Mouse (Mus musculus) intestine, embryonic 14.5 days (tissue): ENCODE measurements around the gene Srgap3. TPM values are rescaled to one million over a fixed set of nuclear protein-coding genes. Genes with fewer than 3 reads are reported as not detected.

Experiments used
- ATAC-seq: fragments of 200-750 bp; cut with Nextera tagmentation; replicated peaks from 2 replicates; pipeline ENCODE4 v1.8.0; 2017; ENCODE audit warnings: low read depth, moderate number of reproducible peaks, moderate TSS enrichment, moderate library complexity; ENCODE audit not compliant: low FRiP score, low TSS enrichment
- DNase-seq: peaks from one replicate; pipeline ENCODE4 v3.0.0-alpha.2; 2018; ENCODE audit warnings: low spot score
- H3K27ac ChIP-seq: fragments of 300-500 bp; sonication (generic); 2 replicates; pipeline ENCODE4 v1.5.1; 2014; ENCODE audit warnings: low read depth, mild to moderate bottlenecking, control low read depth
- H3K27me3 ChIP-seq: fragments of 300-500 bp; sonication (generic); replicated peaks from 2 replicates; pipeline ENCODE4 v1.6.1; 2014; ENCODE audit warnings: low read length, control low read depth; ENCODE audit not compliant: control insufficient read depth, insufficient read depth
- H3K36me3 ChIP-seq: fragments of 300-500 bp; sonication (generic); 2 replicates; pipeline ENCODE4 v1.6.1; 2014; ENCODE audit warnings: low read length, control low read depth; ENCODE audit not compliant: control insufficient read depth, insufficient read depth
- H3K4me1 ChIP-seq: fragments of 300-500 bp; sonication (generic); replicated peaks from 2 replicates; pipeline ENCODE4 v1.6.1; 2014; ENCODE audit warnings: low read length, control low read depth, mixed read lengths; ENCODE audit not compliant: control insufficient read depth, insufficient read depth
- H3K4me2 ChIP-seq: fragments of 300-500 bp; sonication (generic); 2 replicates; pipeline ENCODE4 v1.6.1; 2014; ENCODE audit warnings: low read length
- H3K4me3 ChIP-seq: fragments of 300-500 bp; sonication (generic); 2 replicates; pipeline ENCODE4 v1.5.1; 2014; ENCODE audit warnings: low read depth, low read length, control low read depth, mixed read lengths
- H3K9ac ChIP-seq: fragments of 300-500 bp; sonication (generic); 2 replicates; pipeline ENCODE4 v1.6.1; 2014; ENCODE audit warnings: mild to moderate bottlenecking, low read length
- H3K9me3 ChIP-seq: fragments of 300-500 bp; sonication (generic); 2 replicates; pipeline ENCODE4 v1.6.1; 2016; ENCODE audit warnings: low read length, control low read depth; ENCODE audit not compliant: control insufficient read depth
- WGBS: fragments of 180-500 bp; shearing (Covaris S2); extraction: QIAGEN DNeasy Blood & Tissue Kit; methylation state at CpG from one replicate; pipeline ENCODE4 v1.1.7; 2014; 5-methylcytosine and 5-hydroxymethylcytosine counted together
- polyA plus RNA-seq: library from polyadenylated mRNA; unstranded; fragments of >200 nt; fragmentation: Nextera tagmentation; extraction: Ambion mirVana; gene quantifications from 2 replicates; pipeline ENCODE4 v1.2.1, GENCODE M21; 2014

Srgap3 gene
- polyA plus RNA-seq, 1 experiment from 2014 or later = 6.8 TPM

DNA sequence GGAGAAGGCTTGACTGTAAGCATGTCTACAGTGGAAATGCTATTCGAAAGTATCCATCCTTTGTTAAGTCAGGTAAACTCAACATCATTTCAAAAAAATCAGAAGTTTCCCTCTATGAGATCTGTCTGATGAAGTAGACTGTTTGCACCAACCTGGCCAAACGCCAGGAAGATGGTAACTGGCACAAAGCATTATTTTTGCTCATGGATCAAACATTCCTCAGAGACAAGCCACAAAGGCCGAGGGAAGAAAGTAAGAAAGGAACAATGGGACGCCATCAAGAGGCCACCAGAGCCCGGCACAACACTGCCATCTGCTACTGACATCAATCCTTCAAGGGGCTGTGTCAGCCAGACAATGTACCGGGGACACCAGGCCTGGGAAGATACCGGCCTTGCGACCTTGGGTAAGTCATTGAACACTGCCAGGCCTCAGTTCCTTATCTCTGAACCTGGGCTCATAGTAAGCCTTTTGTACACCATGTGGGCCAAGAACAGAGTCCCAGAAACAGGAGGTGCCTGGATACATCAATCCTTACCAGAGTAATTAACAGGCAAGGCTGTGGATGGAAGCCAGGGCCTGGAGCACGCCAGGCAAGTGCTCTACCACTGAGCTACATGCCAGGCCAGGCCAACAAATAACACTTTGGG lies 3.3 kb downstream of the Srgap3 start:
- Histone ChIP-seq H3K36me3 (no peaks in the 10 kb centered on the region), H3K27ac (no peak overlapping the region), H3K9ac (no peak overlapping the region), H3K4me2 (no peak overlapping the region), H3K27me3 (no peaks in the 10 kb centered on the region), H3K4me1 (peaks cover 20% of the 10 kb centered on the region), H3K4me3 (no peak overlapping the region), H3K9me3 (no peaks in the 10 kb centered on the region)
- DNase-seq (no peak), ATAC-seq (no peak)
- WGBS = 76% methylated on average over 9 of the region's 9 CpGs

DNA sequence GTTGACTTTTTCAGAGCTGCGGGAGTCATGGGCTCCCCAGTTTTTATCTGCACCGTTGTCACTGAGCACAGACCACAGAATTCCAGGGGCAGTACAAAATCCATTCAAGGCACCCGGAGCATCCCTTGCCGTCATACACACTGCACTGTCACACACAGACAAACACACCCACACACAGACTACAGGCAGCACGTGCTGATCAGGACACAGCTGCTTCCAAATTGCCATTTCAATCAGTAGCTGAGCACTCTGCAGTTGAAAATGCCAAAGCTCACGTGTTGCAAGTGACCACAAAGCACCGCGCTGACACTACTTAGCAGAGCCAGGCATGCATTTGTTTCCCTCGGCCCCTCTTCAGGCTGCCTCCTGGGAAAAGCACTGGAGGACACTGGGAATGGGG lies 7.8 kb downstream of the Srgap3 start:
- H3K4me3 ChIP-seq = no peak overlapping the region
- H3K4me2 ChIP-seq = no peak overlapping the region
- no peaks in the 10 kb centered on the region for H3K27me3 ChIP-seq
- no peak for ATAC-seq
- 91% methylated on average over 9 of the region's 9 CpGs for WGBS
- H3K9me3 ChIP-seq = peaks cover 3% of the 10 kb centered on the region; the same call in 1 of the 2 replicates
- no peak overlapping the region for H3K27ac ChIP-seq
- no peak overlapping the region for H3K9ac ChIP-seq
- H3K36me3 ChIP-seq = no peaks in the 10 kb centered on the region
- H3K4me1 ChIP-seq = no peaks in the 10 kb centered on the region
- DNase-seq = no peak

DNA sequence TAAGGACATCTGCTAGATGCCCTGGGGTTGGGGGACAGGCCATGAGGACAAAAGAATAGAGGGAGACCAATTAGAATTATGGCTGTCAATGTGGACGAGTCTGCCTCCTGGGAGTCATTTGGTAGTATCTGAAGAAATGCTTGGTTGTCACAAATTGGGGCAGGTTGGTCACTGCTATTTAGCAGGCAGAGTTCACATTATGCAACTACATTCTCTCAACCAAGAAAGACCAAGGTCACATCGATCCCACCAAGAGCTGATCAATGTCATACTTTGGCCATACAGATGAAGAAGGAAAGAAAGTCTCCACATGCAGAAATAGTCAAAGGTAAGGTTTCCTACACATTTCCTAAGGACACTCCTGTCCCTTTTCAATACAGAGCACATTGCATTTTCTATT lies 9.3 kb downstream of the Srgap3 start:
- Histone ChIP-seq H3K27me3 (no peaks in the 10 kb centered on the region), H3K36me3 (no peaks in the 10 kb centered on the region), H3K9me3 (peaks cover 3% of the 10 kb centered on the region; the same call in 1 of the 2 replicates), H3K4me2 (no peak overlapping the region), H3K27ac (no peak overlapping the region), H3K4me1 (no peaks in the 10 kb centered on the region), H3K4me3 (no peak overlapping the region), H3K9ac (no peak overlapping the region)
- WGBS = 82% methylated on average over 2 of the region's 2 CpGs
- ATAC-seq (no peak), DNase-seq (no peak)

DNA sequence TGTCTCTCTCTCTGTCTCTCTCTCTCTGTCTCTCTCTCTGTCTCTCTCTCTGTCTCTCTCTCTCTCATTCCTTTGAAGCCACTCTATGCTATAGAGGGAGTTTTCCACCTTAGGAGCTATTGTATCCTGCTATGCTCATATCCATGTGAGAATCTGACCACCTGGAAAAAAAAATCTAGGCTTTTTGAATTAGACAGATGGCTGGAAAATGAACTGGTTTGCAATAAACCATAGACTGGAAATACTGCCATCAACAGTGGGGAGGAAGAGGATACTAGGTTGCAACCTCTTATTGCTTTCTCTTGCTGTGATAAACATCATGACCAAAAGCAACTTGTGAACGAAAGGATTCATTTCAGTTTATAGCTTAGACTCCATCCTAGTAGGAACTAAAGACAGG lies 12.6 kb downstream of the Srgap3 start:
- Histone ChIP-seq H3K36me3 (no peaks in the 10 kb centered on the region), H3K9me3 (peaks cover 3% of the 10 kb centered on the region; the same call in 1 of the 2 replicates), H3K4me3 (no peak overlapping the region), H3K27me3 (no peaks in the 10 kb centered on the region), H3K4me2 (no peak overlapping the region), H3K27ac (no peak overlapping the region), H3K9ac (no peak overlapping the region), H3K4me1 (no peaks in the 10 kb centered on the region)
- no peak for ATAC-seq
- DNase-seq = no peak
- 73% methylated on average over 1 of the region's 1 CpGs for WGBS

DNA sequence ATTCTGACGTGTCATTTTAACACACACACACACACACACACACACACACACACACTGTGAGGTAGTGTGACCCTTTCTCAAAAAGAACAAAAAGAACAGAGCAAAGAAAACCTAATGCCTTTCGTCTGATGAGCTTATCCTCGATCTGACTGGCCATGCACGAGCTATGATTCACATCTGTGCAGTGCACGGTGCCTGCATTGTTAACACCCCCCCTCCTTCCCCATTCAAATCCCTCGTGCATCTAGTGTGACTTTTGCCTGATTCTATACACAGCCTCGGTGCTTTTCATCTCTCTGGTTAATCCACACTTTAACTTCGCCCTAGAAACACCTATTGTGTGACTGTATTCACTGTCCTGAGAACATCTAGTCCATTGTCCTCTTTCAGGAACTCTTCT lies 14.5 kb downstream of the Srgap3 start:
- WGBS = 70% methylated on average over 8 of the region's 8 CpGs
- H3K9me3 ChIP-seq = no peaks in the 10 kb centered on the region

DNA sequence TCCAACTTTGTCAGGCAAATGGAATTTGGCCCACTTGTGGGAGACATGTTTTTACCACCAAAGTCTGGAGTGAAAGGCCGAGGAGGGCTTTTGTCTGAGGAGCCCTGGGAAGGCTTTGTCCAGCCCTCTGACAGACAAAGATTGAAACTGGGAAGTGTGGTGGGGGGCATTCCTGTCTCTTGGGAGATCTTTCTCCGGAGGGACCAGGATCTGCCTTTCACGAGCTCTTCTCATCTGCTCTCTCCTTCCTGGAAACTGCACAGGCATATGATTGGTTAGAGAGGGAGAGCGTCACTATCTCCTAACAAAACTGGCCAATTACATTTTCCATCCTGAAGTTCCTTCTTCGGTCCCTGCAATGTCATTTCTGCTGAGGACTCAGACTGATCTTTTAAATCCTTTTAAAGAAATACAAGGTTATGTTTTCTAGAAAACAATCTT lies 17.0 kb downstream of the Srgap3 start:
- no peaks in the 10 kb centered on the region for H3K27me3 ChIP-seq
- no peak overlapping the region for H3K27ac ChIP-seq
- H3K4me2 ChIP-seq = no peak overlapping the region; the same call in 1 of the 2 replicates
- H3K4me3 ChIP-seq = no peak overlapping the region
- no peak for DNase-seq
- 47% methylated on average over 5 of the region's 5 CpGs for WGBS
- H3K4me1 ChIP-seq = peaks cover 9% of the 10 kb centered on the region
- no peaks in the 10 kb centered on the region for H3K9me3 ChIP-seq
- no peaks in the 10 kb centered on the region for H3K36me3 ChIP-seq
- H3K9ac ChIP-seq = no peak overlapping the region
- ATAC-seq = peak; percentile 55; the same call in 1 of the 2 replicates

More for the DNA sequence above, 14.5 kb downstream of the Srgap3 start:
- H3K36me3 ChIP-seq = no peaks in the 10 kb centered on the region
- H3K27me3 ChIP-seq = no peaks in the 10 kb centered on the region
- no peaks in the 10 kb centered on the region for H3K4me1 ChIP-seq
- no peak overlapping the region for H3K27ac ChIP-seq
- ATAC-seq = no peak
- no peak overlapping the region for H3K4me2 ChIP-seq
- no peak overlapping the region for H3K4me3 ChIP-seq
- no peak for DNase-seq
- H3K9ac ChIP-seq = no peak overlapping the region

DNA sequence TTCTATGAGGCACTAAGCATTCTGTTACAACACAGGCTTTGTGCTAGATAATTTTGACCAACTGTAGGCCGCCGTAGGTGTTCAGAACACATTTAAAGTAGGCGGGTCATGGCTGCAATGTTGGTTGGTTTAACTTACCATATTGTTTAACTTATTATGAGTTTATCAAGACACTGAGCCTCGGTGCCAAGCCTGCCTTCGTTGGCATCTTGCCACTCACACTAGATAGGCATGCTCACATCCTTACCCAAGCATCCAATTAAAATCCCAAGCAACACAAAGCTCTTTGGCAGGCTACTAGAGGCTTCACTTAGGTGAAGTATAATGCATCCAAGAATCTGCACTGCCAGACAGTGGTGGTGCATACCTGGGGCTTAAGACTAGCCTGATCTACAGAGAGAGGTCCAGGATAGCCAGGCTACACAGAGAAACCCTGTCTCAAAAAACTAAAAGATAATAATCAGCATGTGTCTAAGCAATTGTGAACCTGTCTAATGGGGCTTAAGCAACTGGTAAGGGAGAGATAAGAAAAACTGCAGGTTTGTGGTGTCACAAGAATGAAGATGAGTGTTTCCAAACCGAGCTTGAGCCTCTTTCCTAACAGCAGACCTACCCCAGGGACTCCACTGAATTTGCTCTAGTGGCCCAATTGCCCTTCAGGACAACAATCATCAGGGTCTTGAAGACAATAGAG lies 17.6 kb downstream of the Srgap3 start:
- no peaks in the 10 kb centered on the region for H3K9me3 ChIP-seq
- H3K4me1 ChIP-seq = peaks cover 13% of the 10 kb centered on the region
- no peaks in the 10 kb centered on the region for H3K27me3 ChIP-seq
- DNase-seq (no peak), ATAC-seq (no peak)
- WGBS = 89% methylated on average over 6 of the region's 6 CpGs
- no peak overlapping the region for H3K27ac ChIP-seq
- H3K4me3 ChIP-seq = no peak overlapping the region
- no peak overlapping the region for H3K4me2 ChIP-seq
- H3K9ac ChIP-seq = no peak overlapping the region
- no peaks in the 10 kb centered on the region for H3K36me3 ChIP-seq

DNA sequence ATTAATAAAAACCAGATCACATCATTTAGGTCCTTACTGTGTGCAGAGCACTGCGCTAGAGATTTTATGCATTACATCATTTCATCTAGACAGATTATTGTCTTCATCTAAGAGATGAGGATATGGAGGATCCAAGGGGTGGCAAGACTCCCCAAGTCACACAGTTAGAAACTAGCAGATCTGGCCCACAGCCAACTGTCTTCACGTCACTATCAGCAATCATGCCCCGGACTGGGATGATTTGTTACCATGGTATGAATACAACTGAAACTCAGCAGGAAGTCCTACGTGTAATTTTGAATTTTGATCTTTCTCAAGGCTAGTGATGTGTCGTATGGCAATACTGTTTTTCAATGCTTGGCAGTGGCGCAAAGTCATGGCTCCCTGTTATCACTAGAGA lies 18.2 kb downstream of the Srgap3 start:
- peaks cover 13% of the 10 kb centered on the region for H3K4me1 ChIP-seq
- H3K36me3 ChIP-seq = no peaks in the 10 kb centered on the region
- H3K9me3 ChIP-seq = no peaks in the 10 kb centered on the region
- H3K27ac ChIP-seq = no peak overlapping the region
- DNase-seq = no peak
- no peaks in the 10 kb centered on the region for H3K27me3 ChIP-seq
- ATAC-seq = no peak
- H3K4me3 ChIP-seq = no peak overlapping the region
- 83% methylated on average over 6 of the region's 6 CpGs for WGBS
- no peak overlapping the region for H3K9ac ChIP-seq
- H3K4me2 ChIP-seq = no peak overlapping the region

DNA sequence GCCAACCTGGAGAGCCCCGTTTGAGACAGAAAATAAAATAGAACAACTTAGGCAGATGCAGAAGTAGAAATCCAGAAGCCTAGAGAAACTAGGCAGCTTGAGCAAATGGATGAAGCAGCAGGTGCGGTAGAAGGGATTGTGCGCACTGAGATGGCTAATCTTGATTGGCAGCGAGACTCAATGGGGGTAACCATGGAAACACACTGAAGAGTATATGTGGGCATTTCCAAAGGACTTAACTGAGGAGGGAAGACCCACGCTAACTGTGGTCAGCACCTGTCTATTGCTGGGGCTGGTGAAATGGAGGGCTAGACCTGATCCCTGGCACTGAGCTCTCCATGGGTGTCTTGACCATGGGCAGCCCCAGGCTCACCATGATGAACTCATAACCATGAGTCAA lies 19.7 kb downstream of the Srgap3 start:
- Histone ChIP-seq H3K4me3 (no peak overlapping the region), H3K36me3 (no peaks in the 10 kb centered on the region), H3K27me3 (no peaks in the 10 kb centered on the region), H3K4me2 (no peak overlapping the region), H3K4me1 (peaks cover 13% of the 10 kb centered on the region), H3K9me3 (no peaks in the 10 kb centered on the region), H3K27ac (no peak overlapping the region), H3K9ac (no peak overlapping the region)
- ATAC-seq = no peak
- whole genome bisulfite sequencing = 95% methylated on average over 5 of the region's 5 CpGs
- no peak for DNase-seq
